Mouse (Mus musculus) c-Kit-negative CD71-positive TER-119-positive erythroid progenitor cells, embryonic 14.5 days (primary cell): Measurements from ENCODE around the gene Gmppa.

Source experiments
- DNase-seq: peaks from one replicate; pipeline ENCODE4 v3.0.0-alpha.2; 2013; ENCODE audit warnings: low read depth, low spot score

Gene Gmppa

GRCm38 (mm10) chr1:75422823-75423471 is 12.8 kb upstream of the Gmppa start:
- DNase-seq: no peak

DNA sequence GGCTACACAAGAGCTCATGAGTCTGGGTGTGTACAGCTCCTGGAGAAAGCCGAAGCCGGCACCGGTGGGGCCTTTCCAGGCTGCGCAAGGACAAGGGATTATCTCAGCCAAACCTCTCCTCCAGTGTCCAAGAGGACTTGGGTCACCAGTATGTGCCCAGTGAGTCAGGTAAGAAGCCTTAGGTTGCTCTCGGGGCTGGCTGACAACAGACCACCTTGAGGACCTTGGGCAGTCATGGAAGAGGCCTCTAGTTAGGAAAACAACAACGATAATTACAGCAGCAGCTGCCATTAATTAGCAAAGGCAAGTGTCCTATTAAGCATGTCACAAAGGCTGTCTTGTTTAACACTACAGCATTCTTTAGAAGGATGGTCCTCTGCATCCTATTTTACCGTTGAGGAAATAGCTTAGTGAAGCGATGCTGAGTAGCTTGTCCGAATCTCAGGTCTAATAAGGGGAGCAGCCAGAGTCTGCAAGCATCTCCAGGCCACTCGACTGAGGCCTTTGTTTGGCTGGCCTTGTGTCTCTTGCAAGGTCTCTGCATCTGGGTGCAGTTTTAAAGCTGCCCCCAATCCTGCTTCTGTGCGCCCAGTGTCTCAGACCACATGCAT is 11.8 kb upstream of the Gmppa start:
- no peak for DNase-seq

- no peak for DNase-seq
These were observed 9.8 kb upstream of the Gmppa start for GRCm38 (mm10) chr1:75425796-75426471.

- no peak for DNase-seq
These were observed 3.1 kb downstream of the Gmppa start for GRCm38 (mm10) chr1:75438782-75439181.

GRCm38 (mm10) chr1:75440661-75441060 is 4.9 kb downstream of the Gmppa start:
- no peak for DNase-seq

- DNase-seq: no peak
These were observed 5.8 kb downstream of the Gmppa start for GRCm38 (mm10) chr1:75441471-75441996.

DNA sequence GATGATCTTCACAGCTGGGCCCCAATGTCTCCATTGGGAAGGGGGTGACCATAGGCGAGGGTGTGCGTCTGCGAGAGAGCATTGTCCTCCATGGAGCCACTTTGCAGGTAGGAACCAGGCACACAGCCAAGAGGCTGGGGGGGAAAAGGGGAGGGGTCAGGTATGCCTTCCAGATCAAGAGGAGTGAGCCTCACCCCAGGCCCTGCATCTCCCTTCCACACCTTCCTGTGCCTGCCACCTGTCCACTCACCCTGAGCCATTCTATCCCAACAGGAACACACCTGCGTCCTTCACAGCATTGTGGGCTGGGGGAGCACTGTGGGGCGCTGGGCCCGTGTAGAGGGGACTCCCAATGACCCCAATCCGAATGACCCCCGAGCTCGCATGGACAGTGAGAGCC is 6.4 kb downstream of the Gmppa start:
- no peak for DNase-seq

DNA sequence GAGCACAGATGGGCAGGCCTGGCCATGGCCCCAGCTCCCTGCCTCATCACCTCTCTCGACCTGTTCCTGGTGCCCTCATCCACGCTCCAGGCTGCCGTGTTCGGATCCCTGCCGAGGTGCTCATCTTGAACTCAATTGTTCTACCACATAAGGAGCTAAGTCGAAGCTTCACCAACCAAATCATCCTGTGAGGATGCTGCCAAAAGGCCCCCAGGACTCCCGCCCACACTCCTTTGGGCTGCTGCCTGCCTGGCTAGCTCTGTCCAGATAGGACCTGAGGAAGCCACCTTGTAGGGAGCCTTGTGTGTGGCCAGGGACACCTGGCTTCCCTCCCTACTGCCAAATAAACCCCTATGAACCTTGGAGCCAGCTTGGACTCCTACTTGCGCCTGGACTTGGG is 7.1 kb downstream of the Gmppa start:
- no peak for DNase-seq

- no peak for DNase-seq
These were observed 7.7 kb downstream of the Gmppa start for GRCm38 (mm10) chr1:75443247-75444024.

- DNase-seq: no peak
These were observed 8.5 kb downstream of the Gmppa start for GRCm38 (mm10) chr1:75444208-75444607.

GRCm38 (mm10) chr1:75445141-75445701 is 9.5 kb downstream of the Gmppa start:
- no peak for DNase-seq

DNA sequence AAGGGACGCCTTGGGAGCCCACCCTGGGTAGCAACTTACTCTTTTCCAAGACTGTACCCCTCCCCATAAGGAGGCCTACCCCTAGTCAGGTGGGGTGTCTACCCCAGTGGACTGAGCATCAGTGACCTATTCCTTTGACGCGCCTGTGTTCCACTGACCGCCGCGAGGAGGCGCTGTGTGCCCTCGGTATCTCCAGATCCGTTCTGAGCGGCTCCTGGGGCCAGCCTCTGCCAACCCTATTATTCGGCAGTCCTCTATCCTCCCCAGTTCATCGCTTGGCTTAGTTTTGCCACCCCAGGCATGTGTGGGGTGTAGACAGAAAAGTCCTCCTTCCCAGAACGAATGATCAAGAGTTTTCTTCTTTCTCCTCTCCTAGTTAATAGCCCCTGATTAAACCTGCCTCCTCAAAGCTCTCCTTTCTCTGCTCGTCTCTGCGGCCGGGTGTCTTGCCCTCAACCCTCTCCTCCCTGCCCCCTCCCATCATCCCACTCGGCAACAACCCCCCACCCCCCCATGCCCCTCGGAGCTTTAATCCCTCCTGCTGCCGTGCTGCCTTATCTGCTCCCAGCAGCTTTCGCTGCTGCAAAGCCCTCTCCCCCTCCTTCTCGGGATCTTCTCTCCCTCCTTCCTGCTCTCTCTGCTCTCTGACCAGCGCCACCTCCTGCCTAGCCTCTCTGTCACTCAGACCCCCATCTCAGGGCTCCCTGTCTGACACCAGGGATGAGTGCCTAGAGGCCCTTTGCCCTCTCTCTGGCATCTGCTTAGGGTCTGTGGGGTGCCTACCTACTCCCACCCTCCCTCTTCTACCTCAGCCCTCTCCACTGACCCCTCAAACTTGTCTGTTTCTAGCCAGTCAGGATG is 10.3 kb downstream of the Gmppa start:
- peak; percentile 51 for DNase-seq

- DNase-seq: no peak
These were observed 10.9 kb downstream of the Gmppa start for GRCm38 (mm10) chr1:75446656-75447055.

DNA sequence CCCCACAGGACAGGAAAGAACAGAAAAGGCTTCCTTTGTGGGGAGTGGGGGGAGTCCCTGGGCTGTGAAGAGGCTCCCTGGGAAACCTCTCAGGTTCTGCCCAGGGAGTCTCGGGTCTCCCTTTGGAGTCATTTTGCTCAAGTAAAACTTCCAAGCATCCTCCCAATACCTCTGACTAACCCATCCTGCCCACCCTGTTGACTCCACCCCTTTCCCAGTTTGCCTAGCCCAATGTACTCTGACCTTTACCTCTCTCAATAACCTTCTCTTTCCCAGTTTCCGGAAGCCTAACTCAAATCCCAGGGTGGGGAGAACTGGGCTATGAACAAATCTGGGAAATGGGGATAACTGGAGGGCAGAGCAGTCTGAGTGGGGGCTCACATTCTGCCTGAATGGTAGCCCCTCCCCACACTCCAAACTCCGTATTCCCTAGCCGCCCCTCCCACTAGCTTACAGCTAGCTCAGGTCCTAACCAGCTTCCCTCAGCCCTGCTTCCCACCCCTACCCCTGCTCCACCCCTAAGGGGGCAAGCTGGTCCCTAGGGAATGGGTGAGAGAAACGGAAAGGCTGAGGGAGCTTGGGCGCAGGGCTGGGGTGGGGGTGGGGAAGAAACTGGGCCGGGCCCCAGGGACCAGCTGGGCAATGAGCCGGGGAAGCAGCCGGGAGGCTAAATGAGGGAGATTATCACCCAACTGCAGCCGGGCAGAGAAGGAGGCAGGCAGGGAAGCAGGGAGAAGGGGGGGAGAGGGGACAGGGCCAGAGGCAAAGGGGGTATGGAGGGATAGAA is 11.7 kb downstream of the Gmppa start:
- DNase-seq: no peak

GRCm38 (mm10) chr1:75448052-75448431 is 12.3 kb downstream of the Gmppa start:
- no peak for DNase-seq

DNA sequence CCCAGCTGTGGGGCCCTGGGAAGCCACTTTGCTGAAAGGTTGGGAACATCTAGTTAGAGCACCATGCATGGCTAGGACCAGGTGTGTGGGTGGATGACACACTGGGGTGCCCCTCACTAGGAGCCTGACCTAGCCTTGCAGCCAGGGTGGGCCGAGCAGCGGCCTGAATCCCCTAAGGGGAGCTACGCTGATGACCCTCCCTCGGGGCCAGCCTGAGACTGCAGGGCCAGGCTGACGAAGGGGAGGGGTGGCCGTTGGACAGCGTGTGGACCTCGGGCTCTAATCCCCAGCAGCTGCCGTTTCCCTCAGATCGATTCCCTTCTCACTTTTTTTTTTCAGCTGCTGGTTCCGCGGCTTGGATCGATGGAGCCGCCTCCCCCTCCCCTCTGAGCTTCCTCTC is 13.2 kb downstream of the Gmppa start:
- DNase-seq: no peak

- DNase-seq: no peak
These were observed 13.8 kb downstream of the Gmppa start for GRCm38 (mm10) chr1:75449377-75450135.

DNA sequence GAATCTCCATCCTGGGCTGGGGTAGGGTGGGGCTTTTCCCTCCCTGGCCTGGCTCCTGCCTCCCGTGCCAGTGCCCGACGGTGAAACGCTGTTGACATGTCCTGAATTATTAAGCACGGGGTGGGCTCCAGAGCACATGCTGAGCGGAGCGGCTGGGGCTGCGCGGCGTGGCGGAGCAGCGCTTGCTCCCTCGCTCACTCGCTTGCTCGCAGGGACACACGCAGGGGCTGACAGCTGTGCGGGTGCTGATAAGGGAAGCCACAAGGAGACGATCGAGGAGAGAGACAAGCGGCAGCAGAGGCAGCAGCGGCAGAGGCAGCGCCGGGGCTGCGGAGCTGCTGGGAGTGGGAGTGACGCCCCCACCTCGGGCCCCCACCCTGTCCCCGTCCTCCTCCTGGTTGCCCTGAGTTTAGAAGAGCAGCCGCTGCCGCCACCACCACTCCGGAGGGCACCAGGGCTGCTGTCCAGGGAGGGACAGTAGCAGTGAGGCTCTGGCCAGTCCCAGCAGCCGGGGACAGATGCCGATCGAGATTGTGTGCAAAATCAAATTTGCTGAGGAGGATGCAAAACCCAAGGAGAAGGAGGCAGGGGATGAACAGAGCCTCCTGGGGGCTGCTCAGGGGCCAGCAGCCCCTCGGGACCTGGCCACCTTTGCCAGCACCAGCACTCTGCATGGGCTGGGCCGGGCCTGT is 14.7 kb downstream of the Gmppa start, which contains the start of gene Asic4:
Gene Asic4 (plus strand): TSS at position 123 of the 692 bp plus-strand sequence.
- DNase-seq: no peak

DNA sequence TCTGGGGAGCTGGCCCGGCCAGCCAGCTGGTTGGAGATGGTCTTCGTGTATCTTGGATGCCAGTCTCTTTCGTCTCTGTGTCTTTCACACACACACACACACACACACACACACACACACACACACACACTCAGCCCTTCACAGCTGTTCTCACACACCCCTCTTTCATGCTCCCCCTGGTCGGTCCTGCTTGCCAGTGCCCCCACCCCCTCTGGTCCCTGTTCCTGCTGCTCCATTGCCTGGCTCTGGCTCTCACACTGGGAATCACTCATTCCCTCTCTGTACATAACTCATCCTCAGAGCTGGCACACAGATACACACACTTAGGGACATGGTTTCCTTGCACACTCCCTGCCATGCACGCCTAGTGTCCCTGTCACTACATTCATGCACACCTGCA is 16.2 kb downstream of the Gmppa start:
- no peak for DNase-seq
